ENCODE assay signal across 14 mouse cellular contexts in the genomic region with DNA sequence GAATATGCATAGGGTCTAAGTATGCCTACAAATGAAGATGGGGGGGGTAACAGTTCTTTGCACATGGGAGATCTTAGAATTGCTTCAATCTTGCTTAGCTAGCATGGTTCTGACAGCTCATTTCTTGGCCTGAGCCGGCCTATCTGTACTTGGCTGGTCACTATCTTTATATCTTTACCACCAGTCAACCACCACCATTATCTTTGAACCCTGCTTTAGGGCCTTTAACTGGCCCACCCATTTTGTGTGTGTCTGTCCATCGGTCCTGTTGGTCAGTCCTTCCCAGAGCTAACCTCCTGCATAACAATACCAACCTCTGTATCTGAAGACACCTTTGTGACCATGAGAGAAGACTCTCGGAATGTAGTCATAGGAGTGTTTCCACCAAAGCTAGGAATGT.
"Had no signal": no experiment of that assay in that cellular context is flagged by ENCODE, and none has a peak within 500 bp of the region (broad histone marks: within the 10 kb centered on the region; RNA-seq: fewer than 3 reads in every experiment).

No protein-coding gene starts in this region.

- DNase-seq: kidney, adult 2 months; kidney, postnatal 14 days; midbrain, embryonic 14.5 days; right cerebral cortex, adult 18-20 months; right cerebral cortex, postnatal 25 days; thymus, adult 18-20 months; thymus, postnatal 14 days had no signal

- H3K9ac ChIP-seq: kidney, embryonic 15.5 days; limb, embryonic 15.5 days; lung, embryonic 15.5 days; neural tube, embryonic 15.5 days had no signal

- H3K36me3 ChIP-seq: kidney, embryonic 15.5 days; limb, embryonic 15.5 days; lung, embryonic 15.5 days; midbrain, embryonic 10.5 days; neural tube, embryonic 15.5 days had no signal

- H3K27me3 ChIP-seq: kidney, embryonic 15.5 days; limb, embryonic 15.5 days; lung, embryonic 15.5 days; neural tube, embryonic 15.5 days had no signal

- ATAC-seq: intestine, embryonic 16.5 days had no signal

- H3K4me2 ChIP-seq: kidney, embryonic 15.5 days; limb, embryonic 15.5 days; lung, embryonic 15.5 days; neural tube, embryonic 15.5 days had no signal

- H3K27ac ChIP-seq: kidney, embryonic 15.5 days; limb, embryonic 15.5 days; lung, embryonic 15.5 days; midbrain, embryonic 10.5 days; neural tube, embryonic 15.5 days had no signal

- H3K4me1 ChIP-seq: kidney, embryonic 15.5 days; limb, embryonic 15.5 days; lung, embryonic 15.5 days; midbrain, embryonic 10.5 days; neural tube, embryonic 15.5 days had no signal

- H3K4me3 ChIP-seq: kidney, embryonic 15.5 days; limb, embryonic 15.5 days; lung, embryonic 15.5 days; midbrain, embryonic 10.5 days; myocyte; neural tube, embryonic 15.5 days had no signal

- H3K9me3 ChIP-seq: kidney, embryonic 15.5 days; limb, embryonic 15.5 days; lung, embryonic 15.5 days; midbrain, embryonic 10.5 days; neural tube, embryonic 15.5 days had no signal
